Mouse (Mus musculus) heart, postnatal 0 days (tissue): Measurements from ENCODE around the gene Slc2a9. TPM values are rescaled to one million over a fixed set of nuclear protein-coding genes. Genes with fewer than 3 reads are reported as not detected.

Source experiments
- ATAC-seq: fragments of 200-750 bp; cut with Nextera tagmentation; 2 replicates; pipeline ENCODE4 v1.8.0; 2017; ENCODE audit warnings: low read depth, moderate number of reproducible peaks, moderate library complexity; ENCODE audit not compliant: insufficient read depth
- DNase-seq: peaks from one replicate; pipeline ENCODE4 v3.0.0-alpha.2; 2016; ENCODE audit warnings: low spot score
- H3K27ac ChIP-seq: fragments of 300-500 bp; sonication (generic); 2 replicates; pipeline ENCODE4 v1.5.1; 2014; ENCODE audit warnings: low read depth, mild to moderate bottlenecking
- H3K27me3 ChIP-seq: fragments of 300-500 bp; sonication (generic); 2 replicates; pipeline ENCODE4 v1.6.1; 2014; ENCODE audit warnings: low read length, mixed read lengths; ENCODE audit not compliant: control insufficient read depth, insufficient read depth
- H3K36me3 ChIP-seq: fragments of 300-500 bp; sonication (generic); replicated peaks from 2 replicates; pipeline ENCODE4 v1.6.1; 2014; ENCODE audit warnings: low read length, mixed read lengths; ENCODE audit not compliant: control insufficient read depth, insufficient read depth
- H3K4me1 ChIP-seq: fragments of 300-500 bp; sonication (generic); 2 replicates; pipeline ENCODE4 v1.6.1; 2014; ENCODE audit warnings: antibody characterized with exemption; ENCODE audit not compliant: control insufficient read depth, insufficient read depth
- H3K4me2 ChIP-seq: fragments of 300-500 bp; sonication (generic); 2 replicates; pipeline ENCODE4 v1.6.1; 2014; ENCODE audit warnings: low read depth, mild to moderate bottlenecking, low read length, moderate library complexity
- H3K4me3 ChIP-seq: fragments of 300-500 bp; sonication (generic); 2 replicates; pipeline ENCODE4 v1.5.1; 2014; ENCODE audit warnings: low read depth, low read length
- H3K9ac ChIP-seq: fragments of 300-500 bp; sonication (generic); replicated peaks from 2 replicates; pipeline ENCODE4 v1.6.1; 2014; ENCODE audit warnings: low read depth, low read length, mixed read lengths
- H3K9me3 ChIP-seq: fragments of 300-500 bp; sonication (generic); replicated peaks from 2 replicates; pipeline ENCODE4 v1.6.1; 2016; ENCODE audit warnings: low read length; ENCODE audit not compliant: control insufficient read depth
- CTCF ChIP-seq: IDR thresholded peaks from 2 replicates; pipeline ENCODE4 v1.5.1; 2016; ENCODE audit warnings: antibody characterized with exemption, control low read depth, low read depth
- EP300 ChIP-seq: IDR thresholded peaks from 2 replicates; pipeline ENCODE4 v1.6.1; 2016; ENCODE audit warnings: antibody characterized with exemption, low read depth
- WGBS: fragments of 180-500 bp; shearing (Covaris S2); extraction: QIAGEN DNeasy Blood & Tissue Kit; methylation state at CpG from one replicate; pipeline ENCODE4 v1.1.7; 2014; 5-methylcytosine and 5-hydroxymethylcytosine counted together
- polyA plus RNA-seq: library from polyadenylated mRNA; unstranded; fragments of >200 nt; fragmentation: Nextera tagmentation; extraction: Ambion mirVana; gene quantifications from 2 replicates; pipeline ENCODE4 v1.2.1, GENCODE M21; 2015
- total RNA-seq: library from RNA; depleted of rRNA; stranded (reverse); fragments of >200 nt; gene quantifications from 2 replicates; pipeline ENCODE4 v1.2.3, GENCODE M21; 2014; ENCODE audit warnings: low replicate concordance

Slc2a9 gene
- total and polyA plus RNA-seq, 2 experiments from 2014 or later: 0.23 to 0.61 TPM

- no peak overlapping the region for H3K4me2 ChIP-seq
- H3K9me3 ChIP-seq: no peaks in the 10 kb centered on the region
- WGBS: 30% methylated on average over 10 of the region's 10 CpGs
- no peaks in the 10 kb centered on the region for H3K36me3 ChIP-seq
- H3K27me3 ChIP-seq: no peaks in the 10 kb centered on the region
- DNase-seq (peak; percentile 30), ATAC-seq (no peak)
- no peak overlapping the region for H3K9ac ChIP-seq
- no peaks in the 10 kb centered on the region for H3K4me1 ChIP-seq
- TF ChIP-seq CTCF: no peak
- no peak for TF ChIP-seq EP300
- H3K27ac ChIP-seq: no peak overlapping the region
- H3K4me3 ChIP-seq: no peak overlapping the region
Measured at GRCm38 (mm10) chr5:38346646-38347432, 156.1 kb downstream of the Slc2a9 start.

DNA sequence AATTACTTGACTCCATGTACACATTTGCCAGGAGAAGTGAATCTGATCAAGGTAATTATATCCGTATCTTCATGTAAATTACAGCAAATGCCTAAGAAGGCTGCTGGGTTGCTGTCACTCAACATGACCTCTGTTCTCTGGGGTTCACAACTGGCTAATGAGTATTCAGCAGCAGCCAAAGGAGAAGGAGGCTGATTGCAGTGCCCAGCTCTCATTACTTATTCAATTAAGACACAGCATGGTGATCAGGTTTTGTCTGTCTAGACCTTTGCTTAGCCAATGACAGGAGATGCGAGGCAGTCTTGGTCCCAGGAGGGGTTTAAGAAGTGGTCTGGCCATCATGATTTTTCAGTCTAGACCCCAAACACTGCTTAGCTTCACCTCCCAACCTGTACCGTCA, 159.8 kb downstream of the Slc2a9 start:
- H3K4me3 ChIP-seq: no peak overlapping the region
- 65% methylated on average over 3 of the region's 3 CpGs for WGBS
- H3K27me3 ChIP-seq: no peaks in the 10 kb centered on the region
- H3K9me3 ChIP-seq: no peaks in the 10 kb centered on the region
- no peak for DNase-seq
- no peak overlapping the region for H3K4me2 ChIP-seq
- no peaks in the 10 kb centered on the region for H3K36me3 ChIP-seq
- no peak overlapping the region for H3K27ac ChIP-seq
- no peak overlapping the region for H3K9ac ChIP-seq
- H3K4me1 ChIP-seq: no peaks in the 10 kb centered on the region
- ATAC-seq: no peak
- no peak for TF ChIP-seq CTCF
- no peak for TF ChIP-seq EP300

- Histone ChIP-seq H3K4me2 (no peak overlapping the region), H3K9ac (no peak overlapping the region), H3K9me3 (no peaks in the 10 kb centered on the region), H3K4me1 (no peaks in the 10 kb centered on the region), H3K36me3 (no peaks in the 10 kb centered on the region), H3K4me3 (no peak overlapping the region), H3K27ac (no peak overlapping the region), H3K27me3 (no peaks in the 10 kb centered on the region)
- no peak for ATAC-seq
- WGBS: 48% methylated on average over 1 of the region's 1 CpGs
- 0 out of 2 replicates have a peak, but pooled peaks have one; percentile 28 for TF ChIP-seq CTCF
- TF ChIP-seq EP300: no peak
- no peak for DNase-seq
Measured at GRCm38 (mm10) chr5:38334582-38334981, 168.4 kb downstream of the Slc2a9 start.

- TF ChIP-seq EP300 (no peak), CTCF (no peak)
- no peak overlapping the region for H3K4me2 ChIP-seq
- no peaks in the 10 kb centered on the region for H3K27me3 ChIP-seq
- no peaks in the 10 kb centered on the region for H3K4me1 ChIP-seq
- ATAC-seq (no peak), DNase-seq (no peak)
- H3K9me3 ChIP-seq: no peaks in the 10 kb centered on the region
- no peaks in the 10 kb centered on the region for H3K36me3 ChIP-seq
- H3K9ac ChIP-seq: no peak overlapping the region
- 67% methylated on average over 4 of the region's 4 CpGs for WGBS
- H3K27ac ChIP-seq: no peak overlapping the region
- no peak overlapping the region for H3K4me3 ChIP-seq
Measured at GRCm38 (mm10) chr5:38333381-38333780, 169.6 kb downstream of the Slc2a9 start.

DNA sequence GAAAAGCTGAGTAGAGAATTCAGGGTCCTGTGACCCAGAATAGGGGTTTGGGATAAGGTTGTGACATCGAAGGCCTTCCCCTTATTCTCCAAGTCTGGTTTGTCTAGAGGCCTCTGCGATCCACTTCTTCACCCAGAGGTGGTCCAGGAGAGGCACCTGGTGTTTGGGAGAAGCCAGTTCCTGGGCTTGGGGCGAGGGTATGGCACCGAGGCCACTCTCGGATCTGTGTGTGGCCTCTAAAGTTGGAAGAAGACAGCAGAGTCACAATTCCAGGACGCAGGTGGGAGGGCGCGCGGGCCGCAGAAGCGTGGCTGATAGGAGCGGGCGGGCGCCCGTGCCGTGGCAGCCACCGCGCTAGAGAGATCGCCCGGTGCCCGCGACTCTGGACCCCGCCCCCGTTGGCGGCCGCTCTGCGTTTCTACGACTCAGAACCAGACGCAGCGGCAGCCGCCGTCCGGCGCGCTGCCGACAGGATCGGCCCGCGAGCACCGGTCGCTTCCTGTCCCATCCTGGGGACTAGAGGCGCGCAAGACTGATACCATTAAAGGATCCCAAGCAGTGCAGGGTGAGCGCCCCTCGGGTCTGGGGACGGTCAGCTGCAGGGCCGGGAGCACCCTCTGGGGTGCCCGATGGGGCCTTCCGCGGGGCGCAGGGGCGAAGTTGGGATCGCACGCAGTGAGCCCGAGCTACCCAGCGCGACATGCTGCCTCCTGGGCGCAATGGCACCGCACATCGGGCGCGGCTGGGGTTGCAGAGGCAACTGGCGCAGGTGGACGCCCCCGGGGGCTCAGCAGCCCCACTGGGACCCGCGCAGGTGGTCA, 183.8 kb downstream of the Slc2a9 start, which contains the start of gene Drd5:
TSS of gene Drd5 (plus strand) at position 402 of the 821 bp plus-strand sequence.
- no peak for ATAC-seq
- H3K4me2 ChIP-seq: peak within 1 kb of the TSS; percentile 38
- WGBS: 2% methylated on average over 61 of the region's 67 CpGs
- H3K9me3 ChIP-seq: no peaks in the 10 kb centered on the region
- H3K4me3 ChIP-seq: peak within 1 kb of the TSS; percentile 24; the same call in 1 of the 2 replicates
- H3K27me3 ChIP-seq: peaks cover 51% of the 10 kb centered on the region
- H3K9ac ChIP-seq: no peak within 1 kb of the TSS
- no peaks in the 10 kb centered on the region for H3K36me3 ChIP-seq
- TF ChIP-seq CTCF (no peak), EP300 (no peak)
- H3K4me1 ChIP-seq: no peaks in the 10 kb centered on the region
- DNase-seq: no peak
- no peak within 1 kb of the TSS for H3K27ac ChIP-seq
